Mouse (Mus musculus): ENCODE data around the gene Atad2b. TPM values are rescaled to one million over a fixed set of nuclear protein-coding genes. Genes with fewer than 3 reads are reported as not detected.
"Not testable (repeated sequence)": the region's sequence is repeated elsewhere in the genome, so short reads cannot be mapped to it uniquely, and the experiment has no call there.

Gene Atad2b
- total RNA-seq, 1 experiment: 22.4 TPM

GRCm38 (mm10) chr12:4905946-4906345 lies 11.2 kb upstream of the Atad2b start:
- TF ChIP-seq MAFK (IDR thresholded peaks at IDR 0.05; ENCODE audit: insufficient read depth, low read depth, low read length): no peak
- peaks cover 5 to 8% of the 10 kb centered on the region in 2 experiments for H3K4me1 ChIP-seq (ENCODE audit: control insufficient read depth in 2 of 2, insufficient read depth in 2 of 2, low read length in 2 of 2, poor library complexity in 1 of 2)
- in situ Hi-C loops (cut with MboI; ENCODE audit: low sequenced_read_pairs in 2 of 2, unreplicated experiment in 2 of 2): no loop called here
- no peaks in the 10 kb centered on the region for H3K9me3 ChIP-seq (ENCODE audit: control insufficient read depth, insufficient read depth, low read depth, low read length)
- H3K9ac ChIP-seq (ENCODE audit: insufficient read depth, low read depth, low read length, poor library complexity, severe bottlenecking): peak overlapping the region; percentile 46; the same call in 1 of the 2 replicates
- peak overlapping the region; percentile 66 to 80; a peak in 3 of 4 replicates for H3K4me3 ChIP-seq (ENCODE audit: insufficient read depth in 1 of 2, low read depth in 1 of 2, low read length in 2 of 2, poor library complexity in 1 of 2, severe bottlenecking in 1 of 2)
- no peak overlapping the region; the same call in 1 of the 2 replicates for H3K27ac ChIP-seq (ENCODE audit: insufficient read depth, low read depth, low read length, poor library complexity, severe bottlenecking)
- no peak for DNase-seq (ENCODE audit: low read depth, low spot score)
- no peaks in the 10 kb centered on the region; the same call in 1 of the 2 replicates for H3K36me3 ChIP-seq (ENCODE audit: control insufficient read depth, insufficient read depth, low read length, poor library complexity, severe bottlenecking)

- TF ChIP-seq ZNF384 (IDR thresholded peaks at IDR 0.05; ENCODE audit: low read depth, low read length) (no peak), ZC3H11A (IDR thresholded peaks at IDR 0.05; ENCODE audit: borderline replicate concordance, low read depth, low read length) (no peak), HCFC1 (IDR thresholded peaks at IDR 0.05; ENCODE audit: borderline replicate concordance, insufficient read depth, low read length) (no peak), MAFK (IDR thresholded peaks at IDR 0.05; ENCODE audit: insufficient read depth, low read depth, low read length) (no peak), CHD2 (IDR thresholded peaks at IDR 0.05; ENCODE audit: low read depth, low read length) (no peak)
- no peaks in the 10 kb centered on the region for H3K9me3 ChIP-seq (ENCODE audit: control insufficient read depth, insufficient read depth, low read depth, low read length)
- H3K9ac ChIP-seq (ENCODE audit: insufficient read depth, low read depth, low read length, poor library complexity, severe bottlenecking): peak overlapping the region; percentile 86; the same call in 1 of the 2 replicates
- H3K4me3 ChIP-seq (ENCODE audit: insufficient read depth in 1 of 2, low read depth in 1 of 2, low read length in 2 of 2, poor library complexity in 1 of 2, severe bottlenecking in 1 of 2): peak overlapping the region; percentile 66 to 80
- peaks cover 5 to 8% of the 10 kb centered on the region in 2 experiments for H3K4me1 ChIP-seq (ENCODE audit: control insufficient read depth in 2 of 2, insufficient read depth in 2 of 2, low read length in 2 of 2, poor library complexity in 1 of 2)
- no peak for DNase-seq (ENCODE audit: low read depth, low spot score)
- H3K36me3 ChIP-seq (ENCODE audit: control insufficient read depth, insufficient read depth, low read length, poor library complexity, severe bottlenecking): no peaks in the 10 kb centered on the region; the same call in 1 of the 2 replicates
- peak overlapping the region; percentile 98; the same call in 1 of the 2 replicates for H3K27ac ChIP-seq (ENCODE audit: insufficient read depth, low read depth, low read length, poor library complexity, severe bottlenecking)
- in situ Hi-C loops (cut with MboI; ENCODE audit: low sequenced_read_pairs in 2 of 2, unreplicated experiment in 2 of 2): no loop called here
Measured at GRCm38 (mm10) chr12:4906476-4906875, 10.7 kb upstream of the Atad2b start.

DNA sequence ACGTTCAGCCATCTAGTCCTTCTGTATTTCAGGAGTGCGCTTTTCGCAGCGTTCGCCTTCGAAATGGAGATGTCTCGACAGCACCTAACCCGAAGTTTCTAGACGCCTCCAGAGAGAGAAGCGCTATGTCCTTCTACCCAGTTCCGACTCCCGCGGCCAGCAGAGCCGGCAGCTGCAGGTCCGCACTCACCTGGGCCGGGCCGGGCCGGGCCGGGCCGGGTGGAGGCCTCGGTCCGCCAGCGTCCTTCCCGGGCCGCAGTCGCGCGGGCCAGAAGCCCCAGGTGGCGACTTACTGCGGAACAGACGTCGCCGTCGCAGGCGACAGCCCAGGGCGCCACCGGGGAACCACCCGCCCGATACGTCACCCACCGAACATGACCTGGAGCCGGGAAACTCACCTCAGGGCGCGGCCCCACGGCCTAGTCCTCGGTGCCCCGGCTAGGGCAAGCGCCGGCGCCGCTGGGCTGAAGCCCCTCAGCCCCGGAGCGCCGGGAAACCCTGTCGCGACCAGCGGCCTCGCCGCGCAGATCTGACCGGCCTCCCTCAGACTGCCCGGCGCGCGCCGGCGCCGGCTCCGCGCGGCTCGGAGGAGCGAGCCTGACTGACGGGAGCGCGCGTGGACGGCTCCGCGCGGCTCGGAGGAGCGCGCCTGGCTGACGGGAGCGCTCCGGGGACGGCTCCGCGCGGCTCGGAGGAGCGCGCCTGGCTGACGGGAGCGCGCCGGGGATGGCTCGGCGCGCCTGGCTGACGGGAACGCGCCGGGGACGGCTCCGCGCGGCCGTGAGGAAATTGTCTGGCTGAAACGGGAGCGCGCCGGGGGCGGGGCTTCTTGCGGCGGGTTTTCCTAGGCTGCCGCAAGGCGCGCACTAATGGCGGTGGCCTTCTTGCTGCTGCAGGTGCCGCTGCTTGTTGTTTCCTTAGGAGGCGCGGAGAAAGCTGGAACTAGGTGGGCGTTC lies 9.9 kb upstream of the Atad2b start, which contains the start of gene Ubxn2a:
Gene Ubxn2a, minus strand, starts transcription at position 755 of the 956 bp plus-strand sequence.
- Histone ChIP-seq H3K27ac (ENCODE audit: insufficient read depth, low read depth, low read length, poor library complexity, severe bottlenecking) (peak within 1 kb of the TSS; percentile 98), H3K9ac (ENCODE audit: insufficient read depth, low read depth, low read length, poor library complexity, severe bottlenecking) (peak within 1 kb of the TSS; percentile 86), H3K36me3 (ENCODE audit: control insufficient read depth, insufficient read depth, low read length, poor library complexity, severe bottlenecking) (no peaks in the 10 kb centered on the region), H3K9me3 (ENCODE audit: control insufficient read depth, insufficient read depth, low read depth, low read length) (no peaks in the 10 kb centered on the region), H3K4me3 (ENCODE audit: insufficient read depth in 1 of 2, low read depth in 1 of 2, low read length in 2 of 2, poor library complexity in 1 of 2, severe bottlenecking in 1 of 2) (peak within 1 kb of the TSS; percentile 66 to 80), H3K4me1 (ENCODE audit: control insufficient read depth in 2 of 2, insufficient read depth in 2 of 2, low read length in 2 of 2, poor library complexity in 1 of 2) (peaks cover 5 to 8% of the 10 kb centered on the region in 2 experiments)
- TF ChIP-seq MAFK (IDR thresholded peaks at IDR 0.05; ENCODE audit: insufficient read depth, low read depth, low read length) (no peak), ZNF384 (IDR thresholded peaks at IDR 0.05; ENCODE audit: low read depth, low read length) (no peak), HCFC1 (IDR thresholded peaks at IDR 0.05; ENCODE audit: borderline replicate concordance, insufficient read depth, low read length) (no peak; the same call in 1 of the 2 replicates)
- in situ Hi-C loops (cut with MboI; ENCODE audit: low sequenced_read_pairs in 2 of 2, unreplicated experiment in 2 of 2): no loop called here
- peak; percentile 91 for DNase-seq (ENCODE audit: low read depth, low spot score)

DNA sequence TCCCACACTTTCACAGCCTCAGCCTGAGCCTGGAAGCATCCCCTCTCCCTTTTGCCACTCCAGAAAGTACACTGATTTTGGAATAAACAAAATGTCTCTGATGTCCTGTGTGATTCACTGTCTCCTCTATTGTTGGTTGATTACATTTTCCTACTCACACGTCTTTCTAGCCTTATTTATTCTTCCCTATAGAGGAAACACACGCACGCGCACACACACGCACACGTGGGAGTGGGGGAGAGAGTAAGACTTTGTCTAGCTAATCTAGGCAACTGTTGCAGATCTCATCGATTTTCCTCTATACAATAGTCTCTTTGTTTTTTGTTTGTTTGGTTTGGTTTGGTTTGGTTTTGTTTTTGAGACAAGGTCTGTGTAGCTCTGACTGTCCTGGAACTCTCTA lies 8.8 kb upstream of the Atad2b start:
- DNase-seq (ENCODE audit: low read depth, low spot score): no peak
- in situ Hi-C loops (cut with MboI; ENCODE audit: low sequenced_read_pairs in 2 of 2, unreplicated experiment in 2 of 2): no loop called here
- TF ChIP-seq ZC3H11A (IDR thresholded peaks at IDR 0.05; ENCODE audit: borderline replicate concordance, low read depth, low read length): 0 out of 2 replicates have a peak, but pooled peaks have one; percentile 7
- no peak for TF ChIP-seq ZNF384 (IDR thresholded peaks at IDR 0.05; ENCODE audit: low read depth, low read length)
- Histone ChIP-seq H3K36me3 (ENCODE audit: control insufficient read depth, insufficient read depth, low read length, poor library complexity, severe bottlenecking) (no peaks in the 10 kb centered on the region), H3K9ac (ENCODE audit: insufficient read depth, low read depth, low read length, poor library complexity, severe bottlenecking) (peak overlapping the region; percentile 66; the same call in 1 of the 2 replicates), H3K27ac (ENCODE audit: insufficient read depth, low read depth, low read length, poor library complexity, severe bottlenecking) (peak overlapping the region; percentile 98; the same call in 1 of the 2 replicates), H3K9me3 (ENCODE audit: control insufficient read depth, insufficient read depth, low read depth, low read length) (no peaks in the 10 kb centered on the region), H3K4me1 (ENCODE audit: control insufficient read depth in 2 of 2, insufficient read depth in 2 of 2, low read length in 2 of 2, poor library complexity in 1 of 2) (peaks cover 5 to 6% of the 10 kb centered on the region in 2 experiments), H3K4me3 (ENCODE audit: insufficient read depth in 1 of 2, low read depth in 1 of 2, low read length in 2 of 2, poor library complexity in 1 of 2, severe bottlenecking in 1 of 2) (peak overlapping the region; percentile 66 to 74)

- DNase-seq (ENCODE audit: low read depth, low spot score); H3K4me1 ChIP-seq (ENCODE audit: control insufficient read depth in 2 of 2, insufficient read depth in 2 of 2, low read length in 2 of 2, poor library complexity in 1 of 2); H3K9ac ChIP-seq (ENCODE audit: insufficient read depth, low read depth, low read length, poor library complexity, severe bottlenecking); H3K9me3 ChIP-seq (ENCODE audit: control insufficient read depth, insufficient read depth, low read depth, low read length); H3K4me3 ChIP-seq (ENCODE audit: insufficient read depth in 1 of 2, low read depth in 1 of 2, low read length in 2 of 2, poor library complexity in 1 of 2, severe bottlenecking in 1 of 2); H3K36me3 ChIP-seq (ENCODE audit: control insufficient read depth, insufficient read depth, low read length, poor library complexity, severe bottlenecking); in situ Hi-C loops (cut with MboI; ENCODE audit: low sequenced_read_pairs in 2 of 2, unreplicated experiment in 2 of 2): not testable (repeated sequence)
- peak overlapping the region; percentile 33; the same call in 1 of the 2 replicates for H3K27ac ChIP-seq (ENCODE audit: insufficient read depth, low read depth, low read length, poor library complexity, severe bottlenecking)
Measured at GRCm38 (mm10) chr12:4910496-4910895, 6.7 kb upstream of the Atad2b start.

Data from ES-E14 (cell line).